Mouse (Mus musculus) kidney, postnatal 0 days (tissue): ENCODE results near the gene Cacna1c. TPM values are rescaled to one million over a fixed set of nuclear protein-coding genes. Genes with fewer than 3 reads are reported as not detected.

ENCODE experiments used
- ATAC-seq: fragments of 200-750 bp; cut with Nextera tagmentation; replicated peaks from 2 replicates; pipeline ENCODE4 v1.8.0; 2017; ENCODE audit warnings: low read depth, moderate number of reproducible peaks, moderate TSS enrichment, moderate library complexity; ENCODE audit not compliant: low FRiP score
- DNase-seq: peaks from one replicate; pipeline ENCODE4 v3.0.0-alpha.2; 2016; ENCODE audit warnings: low spot score
- H3K27ac ChIP-seq: fragments of 300-500 bp; sonication (generic); 2 replicates; pipeline ENCODE4 v1.5.1; 2014; ENCODE audit warnings: mild to moderate bottlenecking
- H3K27me3 ChIP-seq: fragments of 300-500 bp; sonication (generic); 2 replicates; pipeline ENCODE4 v1.6.1; 2014; ENCODE audit warnings: low read length, mixed read lengths; ENCODE audit not compliant: insufficient read depth
- H3K36me3 ChIP-seq: fragments of 300-500 bp; sonication (generic); 2 replicates; pipeline ENCODE4 v1.6.1; 2014; ENCODE audit warnings: low read length, mixed read lengths; ENCODE audit not compliant: insufficient read depth
- H3K4me1 ChIP-seq: fragments of 300-500 bp; sonication (generic); replicated peaks from 2 replicates; pipeline ENCODE4 v1.6.1; 2014; ENCODE audit warnings: antibody characterized with exemption, low read length, mixed read lengths; ENCODE audit not compliant: insufficient read depth
- H3K4me2 ChIP-seq: fragments of 300-500 bp; sonication (generic); 2 replicates; pipeline ENCODE4 v1.6.1; 2014; ENCODE audit warnings: mild to moderate bottlenecking, low read length, moderate library complexity, mixed read lengths
- H3K4me3 ChIP-seq: fragments of 300-500 bp; sonication (generic); replicated peaks from 2 replicates; pipeline ENCODE4 v1.5.1; 2014; ENCODE audit warnings: low read depth, low read length
- H3K9ac ChIP-seq: fragments of 300-500 bp; sonication (generic); 2 replicates; pipeline ENCODE4 v1.6.1; 2014; ENCODE audit warnings: low read depth, low read length
- H3K9me3 ChIP-seq: fragments of 300-500 bp; sonication (generic); replicated peaks from 2 replicates; pipeline ENCODE4 v1.6.1; 2016; ENCODE audit warnings: low read length, inconsistent platforms, mixed read lengths
- CTCF ChIP-seq: IDR thresholded peaks from 2 replicates; pipeline ENCODE4 v1.5.1; 2016; ENCODE audit warnings: antibody characterized with exemption, low read depth, mild to moderate bottlenecking, moderate library complexity
- WGBS: fragments of 180-500 bp; shearing (Covaris S2); extraction: QIAGEN DNeasy Blood & Tissue Kit; methylation state at CpG from one replicate; pipeline ENCODE4 v1.1.7; 2014; 5-methylcytosine and 5-hydroxymethylcytosine counted together
- polyA plus RNA-seq: library from polyadenylated mRNA; unstranded; fragments of >200 nt; fragmentation: Nextera tagmentation; extraction: Ambion mirVana; gene quantifications from 2 replicates; pipeline ENCODE4 v1.2.1, GENCODE M21; 2015

The Cacna1c gene
- polyA plus RNA-seq, 1 experiment from 2014 or later, result 1.3 TPM

GRCm38 (mm10) chr6:118865777-118866380 lies 330.3 kb downstream of the Cacna1c start:
- H3K4me1 ChIP-seq, result no peaks in the 10 kb centered on the region
- no peak overlapping the region for H3K4me3 ChIP-seq
- H3K36me3 ChIP-seq, result no peaks in the 10 kb centered on the region
- WGBS, result 88% methylated on average over 5 of the region's 5 CpGs
- no peak overlapping the region for H3K9ac ChIP-seq
- H3K27ac ChIP-seq, result no peak overlapping the region
- H3K9me3 ChIP-seq, result no peaks in the 10 kb centered on the region
- DNase-seq (no peak), ATAC-seq (no peak)
- TF ChIP-seq CTCF, result no peak
- H3K4me2 ChIP-seq, result no peak overlapping the region
- H3K27me3 ChIP-seq, result no peaks in the 10 kb centered on the region

DNA sequence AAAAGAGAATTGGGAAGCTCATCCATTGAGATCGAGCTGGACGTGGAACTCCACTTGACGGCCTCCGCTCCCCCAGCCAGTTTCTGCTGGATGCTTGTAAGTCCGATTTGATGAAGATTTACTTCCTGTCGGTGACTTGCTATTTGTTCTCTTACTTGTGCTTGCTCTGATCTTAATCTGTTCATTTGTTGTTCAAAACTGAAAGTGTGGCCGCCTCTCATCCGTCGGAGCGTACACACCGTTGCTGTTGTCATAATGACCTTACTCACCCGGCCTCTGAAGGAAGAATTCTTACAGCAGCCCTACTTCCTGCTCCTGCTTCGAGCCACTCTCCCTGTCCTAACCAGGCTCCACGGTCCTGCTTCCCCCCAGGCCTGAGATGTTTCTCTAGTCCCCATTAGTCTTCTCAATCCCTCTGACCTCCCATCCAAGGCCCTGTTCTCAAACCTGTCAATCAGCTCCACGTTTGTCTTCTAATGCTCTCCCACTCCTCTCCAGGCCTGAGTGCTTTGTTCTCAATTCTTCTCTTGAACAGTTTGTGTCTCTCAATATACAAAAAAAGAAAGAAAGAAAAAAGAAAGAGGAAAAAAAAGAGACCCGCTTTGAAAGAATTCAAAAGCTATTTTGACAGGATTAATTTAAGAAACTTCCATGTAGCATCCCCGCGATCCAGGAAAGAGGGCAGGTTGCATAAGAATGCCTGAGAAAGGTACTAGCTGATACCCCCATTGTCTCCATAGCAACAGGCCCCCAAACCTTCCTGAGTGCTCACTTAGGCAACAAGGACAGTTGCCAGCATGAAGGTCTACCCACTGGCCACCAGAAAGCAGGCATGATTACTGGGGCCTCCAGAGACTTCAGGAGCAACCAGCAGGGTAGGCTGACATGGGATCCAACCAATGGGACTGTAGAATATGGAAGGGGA lies 331.3 kb downstream of the Cacna1c start:
- no peak overlapping the region for H3K4me3 ChIP-seq

GRCm38 (mm10) chr6:118862727-118863126 lies 333.5 kb downstream of the Cacna1c start:
- H3K36me3 ChIP-seq, result no peaks in the 10 kb centered on the region
- H3K4me3 ChIP-seq, result no peak overlapping the region
- WGBS, result 87% methylated on average over 9 of the region's 9 CpGs
- no peaks in the 10 kb centered on the region for H3K9me3 ChIP-seq
- TF ChIP-seq CTCF, result no peak
- no peak overlapping the region for H3K27ac ChIP-seq
- H3K4me1 ChIP-seq, result no peaks in the 10 kb centered on the region
- no peaks in the 10 kb centered on the region for H3K27me3 ChIP-seq
- no peak overlapping the region for H3K9ac ChIP-seq
- H3K4me2 ChIP-seq, result no peak overlapping the region
- ATAC-seq, result no peak
- no peak for DNase-seq

More for the DNA sequence above, 331.3 kb downstream of the Cacna1c start:
- WGBS, result 48% methylated on average over 18 of the region's 18 CpGs
- H3K4me1 ChIP-seq, result no peaks in the 10 kb centered on the region
- no peak overlapping the region for H3K9ac ChIP-seq
- no peak overlapping the region for H3K27ac ChIP-seq
- no peaks in the 10 kb centered on the region for H3K27me3 ChIP-seq
- ATAC-seq (no peak), DNase-seq (peak; percentile 28)
- no peak for TF ChIP-seq CTCF
- H3K9me3 ChIP-seq, result no peaks in the 10 kb centered on the region
- no peaks in the 10 kb centered on the region for H3K36me3 ChIP-seq
- no peak overlapping the region for H3K4me2 ChIP-seq

DNA sequence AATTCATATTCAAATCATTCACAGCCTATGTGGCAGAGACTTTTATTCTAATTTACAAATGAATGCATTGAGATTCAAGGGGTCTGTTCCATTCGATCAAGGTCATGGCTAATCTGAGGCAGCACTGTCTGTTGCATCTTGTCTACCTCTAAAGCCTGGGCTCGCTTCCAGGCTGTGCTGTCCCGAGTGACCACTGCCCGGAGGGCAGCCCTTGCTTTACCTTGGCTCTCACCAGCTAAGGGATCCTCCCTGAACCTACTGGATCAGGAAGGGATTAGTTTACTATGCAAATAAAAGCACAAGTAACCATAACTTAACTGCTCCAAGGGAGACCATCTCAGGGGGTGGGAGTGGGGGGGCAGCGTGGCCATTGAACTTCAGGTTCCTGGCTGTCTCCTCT lies 334.1 kb downstream of the Cacna1c start:
- H3K4me1 ChIP-seq, result no peaks in the 10 kb centered on the region
- no peak overlapping the region for H3K4me3 ChIP-seq
- H3K9me3 ChIP-seq, result no peaks in the 10 kb centered on the region
- DNase-seq (no peak), ATAC-seq (no peak)
- no peak overlapping the region for H3K9ac ChIP-seq
- H3K4me2 ChIP-seq, result no peak overlapping the region
- no peaks in the 10 kb centered on the region for H3K27me3 ChIP-seq
- no peaks in the 10 kb centered on the region for H3K36me3 ChIP-seq
- TF ChIP-seq CTCF, result no peak
- 59% methylated on average over 5 of the region's 5 CpGs for WGBS
- H3K27ac ChIP-seq, result no peak overlapping the region

- H3K4me3 ChIP-seq, result no peak overlapping the region
- no peak for ATAC-seq
- no peak for TF ChIP-seq CTCF
- WGBS, result 31% methylated on average over 1 of the region's 1 CpGs
- no peak overlapping the region for H3K27ac ChIP-seq
- no peak for DNase-seq
- no peak overlapping the region for H3K9ac ChIP-seq
- H3K4me2 ChIP-seq, result no peak overlapping the region
- no peaks in the 10 kb centered on the region for H3K27me3 ChIP-seq
- no peaks in the 10 kb centered on the region for H3K36me3 ChIP-seq
- H3K9me3 ChIP-seq, result no peaks in the 10 kb centered on the region
- no peaks in the 10 kb centered on the region for H3K4me1 ChIP-seq
Measured at GRCm38 (mm10) chr6:118858431-118858830, 337.8 kb downstream of the Cacna1c start.

DNA sequence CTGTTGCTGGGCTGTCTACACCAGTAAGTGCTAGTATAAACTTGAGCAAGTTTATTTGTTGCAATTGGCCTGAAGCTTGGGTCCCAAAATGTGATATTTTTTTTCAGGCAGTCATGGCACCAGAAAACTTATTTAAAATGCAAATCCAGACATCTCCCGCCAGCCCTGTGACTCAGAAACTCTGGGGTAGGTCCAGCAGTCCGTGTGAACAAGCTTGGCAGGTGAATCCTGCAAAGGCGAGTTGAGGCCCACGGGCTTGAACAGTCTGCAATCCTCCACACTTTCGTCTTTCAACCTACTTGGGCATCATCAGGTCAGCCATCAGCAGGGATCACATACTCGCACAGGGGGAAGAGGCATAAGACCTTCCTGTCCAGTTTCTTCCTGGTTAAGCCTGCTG lies 344.1 kb downstream of the Cacna1c start:
- ATAC-seq, result no peak
- WGBS, result 79% methylated on average over 6 of the region's 6 CpGs

More for the DNA sequence above, 344.1 kb downstream of the Cacna1c start:
- H3K27ac ChIP-seq, result no peak overlapping the region
- peaks cover 6% of the 10 kb centered on the region; the same call in 1 of the 2 replicates for H3K4me1 ChIP-seq
- H3K4me3 ChIP-seq, result no peak overlapping the region
- no peak for DNase-seq
- H3K27me3 ChIP-seq, result no peaks in the 10 kb centered on the region; the same call in 1 of the 2 replicates
- H3K36me3 ChIP-seq, result no peaks in the 10 kb centered on the region
- TF ChIP-seq CTCF, result no peak
- no peak overlapping the region for H3K9ac ChIP-seq
- no peaks in the 10 kb centered on the region for H3K9me3 ChIP-seq
- no peak overlapping the region for H3K4me2 ChIP-seq
